Mouse (Mus musculus): ENCODE results near the gene Zbtb48.
A peak's percentile ranks its signal among the peaks of the same experiment; 100 is the strongest.

Gene Zbtb48

GRCm38 (mm10) chr4:152029087-152029486 is 1.6 kb upstream of the Zbtb48 start:
- DNase-seq (ENCODE audit: low spot score), result no peak

GRCm38 (mm10) chr4:152028456-152028855 is 985 bp upstream of the Zbtb48 start:
- no peak for DNase-seq (ENCODE audit: low spot score)

GRCm38 (mm10) chr4:152026751-152027508 is 541 bp downstream of the Zbtb48 start:
- DNase-seq (ENCODE audit: low spot score), result peak; percentile 42

GRCm38 (mm10) chr4:152024525-152024924 is 2.9 kb downstream of the Zbtb48 start:
- no peak for DNase-seq (ENCODE audit: low spot score)

DNA sequence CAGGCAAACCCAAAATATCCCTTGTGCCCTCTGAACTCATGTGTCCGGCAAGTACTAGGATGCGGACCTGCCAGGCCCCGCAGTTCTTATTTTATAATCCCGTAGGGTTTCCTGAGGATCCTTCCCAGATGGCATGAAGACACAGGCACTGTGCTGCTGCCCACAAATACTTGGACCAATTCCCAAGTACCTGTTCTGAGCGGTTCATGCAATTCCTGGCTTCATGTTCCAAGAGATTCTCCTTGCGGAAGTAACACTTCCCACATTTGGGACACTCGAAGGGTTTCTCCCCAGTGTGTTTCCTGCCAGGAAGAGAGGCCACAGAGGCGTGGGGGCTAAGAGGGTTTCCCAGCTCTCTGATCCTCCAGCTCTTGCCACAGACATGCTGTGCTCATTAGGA is 5.0 kb downstream of the Zbtb48 start:
- DNase-seq (ENCODE audit: low spot score), result no peak

- no peak for DNase-seq (ENCODE audit: low spot score)
These were observed 5.8 kb downstream of the Zbtb48 start for GRCm38 (mm10) chr4:152021568-152022097.

- no peak for DNase-seq (ENCODE audit: low spot score)
These were observed 7.4 kb downstream of the Zbtb48 start for GRCm38 (mm10) chr4:152020024-152020423.

DNA sequence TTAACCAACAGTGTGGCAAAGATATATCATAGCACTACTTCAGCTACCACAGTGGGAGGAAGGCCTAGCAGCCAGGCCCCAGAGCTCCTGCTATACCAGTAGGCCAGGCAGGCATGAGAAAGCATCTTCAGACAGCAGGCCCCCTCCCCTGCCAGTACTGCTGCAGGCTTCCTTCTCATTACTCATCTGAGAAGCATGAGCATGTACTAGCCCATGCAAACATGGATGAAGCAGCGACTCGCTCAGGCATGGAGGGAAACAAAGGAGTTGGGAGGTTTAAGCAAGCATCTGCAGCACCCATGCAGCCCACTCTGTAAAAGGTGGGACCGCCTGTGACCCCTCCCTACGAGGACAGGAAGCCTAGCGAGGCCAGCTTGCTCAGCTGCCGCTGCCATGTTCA is 8.4 kb downstream of the Zbtb48 start:
- DNase-seq (ENCODE audit: low spot score), result no peak

DNA sequence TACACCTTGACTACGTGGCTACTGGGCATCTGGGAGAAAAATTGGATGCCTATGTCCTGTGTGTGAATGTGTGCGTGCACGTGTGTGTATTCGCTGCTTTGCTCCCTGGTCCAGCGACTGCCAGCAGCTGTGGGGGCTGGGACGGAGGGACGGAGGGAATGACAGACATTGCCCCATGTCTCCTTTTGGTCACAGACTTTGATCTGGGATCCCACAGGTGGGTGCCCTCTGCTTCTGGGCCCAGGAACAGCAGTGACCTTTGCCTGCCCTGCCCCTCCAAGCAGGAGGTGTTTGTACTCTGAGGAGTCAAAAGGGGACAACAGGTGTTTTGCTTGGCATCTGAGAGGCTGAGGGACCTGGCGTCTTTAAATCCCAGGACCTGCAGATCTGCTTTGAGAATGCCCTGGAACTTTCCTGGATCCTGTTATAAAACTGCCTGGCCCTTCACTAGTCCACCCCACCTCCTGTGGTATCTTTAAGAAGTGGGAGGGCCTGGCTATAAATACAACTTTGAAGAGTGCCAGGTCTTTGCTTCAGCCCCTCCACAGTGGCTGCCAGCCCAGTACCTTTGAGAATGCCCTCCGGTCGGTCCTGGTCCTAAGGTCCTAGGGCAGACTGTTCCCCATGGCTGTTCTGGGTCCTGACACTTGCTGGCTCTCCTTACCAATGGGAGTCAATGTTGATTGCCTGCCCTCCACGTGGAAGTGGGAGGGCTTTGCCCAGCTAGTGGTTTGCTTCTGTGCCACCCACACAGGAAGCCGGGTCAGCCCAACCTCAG is 14.2 kb downstream of the Zbtb48 start:
- peak; percentile 64 for DNase-seq (ENCODE audit: low spot score)

- DNase-seq (ENCODE audit: low spot score), result no peak
These were observed 15.4 kb downstream of the Zbtb48 start for GRCm38 (mm10) chr4:152012109-152012508.

DNA sequence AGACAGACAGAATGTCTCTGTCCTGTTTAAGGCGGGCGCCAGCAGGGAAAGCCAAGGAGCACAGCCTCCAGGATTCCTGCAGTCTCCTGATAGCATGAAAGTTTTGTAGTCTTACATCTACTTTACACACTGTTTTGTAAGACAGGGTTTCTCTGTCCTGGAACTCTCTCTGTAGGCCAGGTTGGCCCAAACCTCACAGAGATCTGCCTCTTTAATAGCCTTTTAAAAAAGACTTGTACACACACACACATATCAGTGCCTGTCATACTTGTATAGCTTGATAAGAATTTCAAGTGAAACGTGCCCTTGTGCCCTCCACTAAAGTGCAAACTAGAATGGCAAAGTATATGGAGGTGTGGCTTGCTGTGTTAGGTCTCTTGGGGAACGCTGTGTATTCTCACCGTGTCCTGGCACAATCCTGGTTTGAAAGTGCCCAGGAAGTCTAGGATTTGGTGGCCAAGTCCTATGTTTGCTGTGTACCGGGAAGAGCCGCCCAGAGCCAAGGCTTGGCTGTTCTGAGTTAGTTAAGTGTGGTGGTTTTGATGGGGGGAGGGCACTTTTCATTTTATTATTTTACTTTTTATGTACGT is 16.2 kb downstream of the Zbtb48 start:
- DNase-seq (ENCODE audit: low spot score), result no peak

GRCm38 (mm10) chr4:152010707-152011134 is 16.8 kb downstream of the Zbtb48 start:
- no peak for DNase-seq (ENCODE audit: low spot score)

DNA sequence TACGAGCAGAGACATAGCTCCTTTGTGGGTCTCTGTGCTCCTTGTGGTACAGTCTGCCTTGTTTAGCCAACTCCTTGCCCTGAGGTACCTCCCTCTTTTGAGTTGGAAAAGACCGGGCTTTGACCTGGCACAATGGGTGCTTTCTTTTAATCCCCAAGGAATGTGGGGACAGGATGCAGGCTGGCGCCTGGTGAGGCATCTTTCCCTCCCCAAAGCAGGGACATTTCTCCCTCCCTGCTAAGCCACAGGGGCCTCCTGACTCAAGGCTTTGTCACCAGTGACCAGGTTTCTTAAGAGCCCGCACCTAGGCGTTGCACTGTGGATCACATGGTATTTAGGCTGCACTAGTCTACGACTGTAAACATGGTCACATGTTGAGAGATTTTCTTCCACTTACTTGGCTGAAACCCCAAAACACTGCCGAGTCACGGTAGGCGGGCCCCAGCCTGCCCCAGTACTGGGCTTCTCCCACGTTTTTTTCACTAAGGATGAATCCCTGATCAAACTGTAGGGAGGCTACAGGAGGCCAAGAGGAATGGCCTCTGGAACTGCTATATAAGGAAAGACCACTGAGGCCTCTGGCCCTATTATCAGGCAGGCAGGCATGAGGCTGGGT is 17.3 kb downstream of the Zbtb48 start:
- peak; percentile 48 for DNase-seq (ENCODE audit: low spot score)

DNA sequence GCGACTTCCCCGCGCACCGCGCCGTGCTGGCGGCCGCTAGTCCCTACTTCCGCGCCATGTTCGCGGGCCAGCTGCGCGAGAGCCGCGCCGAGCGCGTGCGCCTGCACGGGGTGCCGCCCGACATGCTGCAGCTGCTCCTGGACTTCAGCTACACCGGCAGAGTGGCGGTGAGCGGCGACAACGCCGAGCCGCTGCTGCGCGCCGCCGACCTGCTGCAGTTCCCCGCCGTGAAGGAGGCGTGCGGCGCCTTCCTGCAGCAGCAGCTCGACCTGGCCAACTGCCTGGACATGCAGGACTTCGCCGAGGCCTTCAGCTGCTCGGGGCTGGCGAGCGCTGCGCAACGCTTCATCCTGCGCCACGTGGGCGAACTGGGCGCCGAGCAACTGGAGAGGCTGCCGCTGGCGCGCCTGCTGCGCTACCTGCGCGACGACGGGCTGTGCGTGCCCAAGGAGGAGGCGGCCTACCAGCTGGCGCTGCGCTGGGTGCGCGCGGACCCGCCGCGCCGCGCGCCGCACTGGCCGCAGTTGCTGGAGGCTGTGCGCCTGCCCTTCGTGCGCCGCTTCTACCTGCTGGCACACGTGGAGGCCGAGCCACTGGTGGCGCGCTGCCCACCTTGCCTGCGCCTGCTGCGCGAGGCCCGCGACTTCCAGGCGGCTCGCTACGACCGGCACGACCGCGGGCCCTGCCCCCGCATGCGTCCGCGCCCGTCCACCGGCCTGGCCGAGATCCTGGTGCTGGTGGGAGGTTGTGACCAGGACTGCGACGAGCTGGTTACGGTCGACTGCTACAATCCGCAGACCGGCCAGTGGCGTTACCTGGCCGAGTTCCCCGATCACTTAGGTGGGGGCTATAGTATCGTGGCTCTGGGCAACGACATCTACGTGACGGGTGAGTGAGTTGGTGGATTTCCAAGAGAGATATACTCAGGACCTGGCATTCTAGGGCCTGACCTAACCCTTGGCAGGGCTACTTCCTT is 18.1 kb downstream of the Zbtb48 start:
- DNase-seq (ENCODE audit: low spot score), result peak; percentile 50

DNA sequence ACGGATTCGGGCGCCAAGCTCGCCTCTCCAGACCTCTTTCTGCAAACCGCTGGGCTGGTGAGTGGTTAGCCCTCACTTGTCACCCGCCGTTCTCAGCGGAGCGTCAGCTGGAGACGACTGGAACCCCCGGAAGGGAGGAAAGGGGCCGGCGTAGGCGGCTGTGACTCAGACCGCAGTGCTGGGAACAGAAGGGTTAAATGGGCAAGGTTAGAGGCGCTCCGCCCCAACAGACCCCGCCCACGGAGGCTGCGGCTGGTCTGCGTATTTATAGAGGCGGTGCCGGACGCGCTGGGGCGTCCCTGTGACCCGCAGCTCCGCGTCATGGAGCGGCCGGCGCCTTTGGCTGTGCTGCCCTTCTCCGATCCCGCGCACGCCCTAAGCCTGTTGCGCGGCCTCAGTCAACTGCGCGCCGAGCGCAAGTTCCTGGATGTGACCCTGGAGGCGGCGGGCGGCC is 18.8 kb downstream of the Zbtb48 start, which contains the start of gene Klhl21:
Gene Klhl21, plus strand, starts transcription at position 182 of the 454 bp plus-strand sequence.
- DNase-seq (ENCODE audit: low spot score), result peak; percentile 94

GRCm38 (mm10) chr4:152008148-152008500 is 19.3 kb downstream of the Zbtb48 start:
- no peak for DNase-seq (ENCODE audit: low spot score)

GRCm38 (mm10) chr4:152007481-152008147 is 19.9 kb downstream of the Zbtb48 start:
- DNase-seq (ENCODE audit: low spot score), result no peak

DNA sequence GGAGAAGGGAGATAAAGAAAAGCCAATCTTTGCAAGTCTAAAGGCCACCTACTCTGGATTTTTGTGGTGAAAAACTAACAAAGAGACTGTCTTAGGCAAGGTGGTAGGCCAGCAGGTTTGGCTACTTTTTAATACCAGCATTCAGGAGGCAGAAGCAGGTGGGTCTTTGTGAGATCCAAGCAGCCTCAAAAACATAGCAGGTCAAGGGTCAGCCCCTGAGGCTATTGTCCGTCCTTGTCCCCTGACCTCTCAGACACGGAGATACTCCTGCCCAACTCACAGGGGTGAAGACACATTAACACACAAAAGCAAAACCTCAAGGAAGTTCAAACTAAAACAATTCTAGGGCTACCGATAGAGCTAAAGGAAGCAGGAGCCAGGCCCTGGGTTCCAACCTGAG is 20.7 kb downstream of the Zbtb48 start:
- DNase-seq (ENCODE audit: low spot score), result no peak

DNA sequence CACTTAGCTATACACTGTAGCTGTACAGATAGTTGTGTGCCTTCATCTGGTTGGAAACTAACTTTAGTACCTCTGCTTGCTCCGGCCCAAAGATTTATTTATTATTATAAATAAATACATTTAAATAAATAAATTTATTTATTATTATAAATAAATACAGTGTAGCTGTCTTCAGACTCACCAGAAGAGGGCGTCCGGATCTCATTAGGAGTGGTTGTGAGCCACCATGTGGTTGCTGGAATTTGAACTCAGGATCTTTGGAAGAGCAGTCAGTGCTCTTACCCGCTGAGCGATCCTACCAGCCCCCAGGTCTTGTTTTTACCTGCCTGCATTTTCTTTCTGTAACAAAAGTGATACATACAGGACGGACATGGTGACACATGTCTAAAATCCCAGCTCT is 21.3 kb downstream of the Zbtb48 start:
- DNase-seq (ENCODE audit: low spot score), result no peak

GRCm38 (mm10) chr4:152002063-152002462 is 25.4 kb downstream of the Zbtb48 start:
- no peak for DNase-seq (ENCODE audit: low spot score)
